Mouse (Mus musculus) brain, adult 2 months (tissue): Measurements from ENCODE around the gene Bnip2.
"Not testable (repeated sequence)": the region's sequence is repeated elsewhere in the genome, so short reads cannot be mapped to it uniquely, and the experiment has no call there.

Experiments used
- DNase-seq: peaks from one replicate; pipeline ENCODE4 v3.0.0; 2011; ENCODE audit warnings: low read depth, low spot score

The Bnip2 gene

GRCm38 (mm10) chr9:70010781-70011473 is 21.7 kb downstream of the Bnip2 start:
- no peak for DNase-seq

- DNase-seq, result no peak
Observed at GRCm38 (mm10) chr9:70011537-70012407, 22.5 kb downstream of the Bnip2 start.

- DNase-seq, result peak; percentile 95
Observed at GRCm38 (mm10) chr9:70012408-70012901, 23.2 kb downstream of the Bnip2 start, which contains the start of gene Gtf2a2. Gene Gtf2a2 (plus strand): TSS chr9:70012550.

GRCm38 (mm10) chr9:70015632-70016031 is 26.4 kb downstream of the Bnip2 start:
- DNase-seq, result no peak

GRCm38 (mm10) chr9:70018879-70019278 is 29.6 kb downstream of the Bnip2 start:
- DNase-seq, result peak; percentile 34

GRCm38 (mm10) chr9:70021610-70022009 is 32.3 kb downstream of the Bnip2 start:
- no peak for DNase-seq

- no peak for DNase-seq
Observed at GRCm38 (mm10) chr9:70022083-70022482, 32.8 kb downstream of the Bnip2 start.

- not testable (repeated sequence) for DNase-seq
Observed at GRCm38 (mm10) chr9:70023615-70024014, 34.3 kb downstream of the Bnip2 start.

GRCm38 (mm10) chr9:70024648-70025047 is 35.4 kb downstream of the Bnip2 start:
- DNase-seq, result no peak

- DNase-seq, result no peak
Observed at GRCm38 (mm10) chr9:70025365-70026012, 36.2 kb downstream of the Bnip2 start.

GRCm38 (mm10) chr9:70032167-70032566 is 42.9 kb downstream of the Bnip2 start:
- DNase-seq, result no peak

- DNase-seq, result no peak
Observed at GRCm38 (mm10) chr9:70033056-70033455, 43.8 kb downstream of the Bnip2 start.

GRCm38 (mm10) chr9:70034702-70035101 is 45.4 kb downstream of the Bnip2 start:
- no peak for DNase-seq

GRCm38 (mm10) chr9:70036646-70037045 is 47.4 kb downstream of the Bnip2 start:
- DNase-seq, result no peak

- no peak for DNase-seq
Observed at GRCm38 (mm10) chr9:70037988-70038387, 48.7 kb downstream of the Bnip2 start, which contains the start of gene Gcnt3. Gene Gcnt3 (minus strand): TSS chr9:70038088.

- no peak for DNase-seq
Observed at GRCm38 (mm10) chr9:70039597-70040385, 50.5 kb downstream of the Bnip2 start.

GRCm38 (mm10) chr9:70040570-70040969 is 51.3 kb downstream of the Bnip2 start:
- DNase-seq, result no peak

GRCm38 (mm10) chr9:70042137-70042536 is 52.9 kb downstream of the Bnip2 start:
- no peak for DNase-seq

GRCm38 (mm10) chr9:70042935-70043334 is 53.7 kb downstream of the Bnip2 start:
- no peak for DNase-seq

GRCm38 (mm10) chr9:70044865-70045264 is 55.6 kb downstream of the Bnip2 start:
- no peak for DNase-seq

GRCm38 (mm10) chr9:70046255-70046654 is 57.0 kb downstream of the Bnip2 start:
- no peak for DNase-seq
